Mouse (Mus musculus): ENCODE measurements around the gene Kcnq1.

- TF ChIP-seq POLR2A (IDR thresholded peaks at IDR 0.05; ENCODE audit: extremely low read depth, insufficient read depth, low read length) = no peak
- TF ChIP-seq CTCF (IDR thresholded peaks at IDR 0.05; ENCODE audit: extremely low read depth, insufficient read depth, low read length) = no peak
Observed at GRCm38 (mm10) chr7:143067897-143068296, 38.3 kb upstream of the Kcnq1 start.
